Mouse (Mus musculus): Measurements from ENCODE around the gene Tekt1.

- peak; percentile 36 for TF ChIP-seq CTCF (IDR thresholded peaks at IDR 0.05; ENCODE audit: borderline replicate concordance, insufficient read depth, low read depth, low read length)
- no peak for TF ChIP-seq POLR2A (IDR thresholded peaks at IDR 0.05; ENCODE audit: borderline replicate concordance, insufficient read depth, low read length)
Measured at GRCm38 (mm10) chr11:72343904-72344303, 18.3 kb downstream of the Tekt1 start.
